Mouse (Mus musculus): ENCODE measurements around the gene Marc2.

Marc2 gene

GRCm38 (mm10) chr1:184853339-184853738, 7.1 kb upstream of the Marc2 start:
- peak; percentile 60 for DNase-seq

GRCm38 (mm10) chr1:184851741-184852618, 5.7 kb upstream of the Marc2 start:
- DNase-seq = peak; percentile 88

GRCm38 (mm10) chr1:184851166-184851565, 4.9 kb upstream of the Marc2 start:
- DNase-seq = no peak

- DNase-seq = no peak
Observed at GRCm38 (mm10) chr1:184846973-184847372, 722 bp upstream of the Marc2 start.

- DNase-seq = peak; percentile 90
Observed at GRCm38 (mm10) chr1:184845111-184846071, 860 bp downstream of the Marc2 start.

GRCm38 (mm10) chr1:184844326-184845066, 1.8 kb downstream of the Marc2 start:
- DNase-seq = no peak

GRCm38 (mm10) chr1:184837649-184838048, 8.6 kb downstream of the Marc2 start:
- no peak for DNase-seq

GRCm38 (mm10) chr1:184836350-184836749, 9.9 kb downstream of the Marc2 start:
- DNase-seq = no peak

- no peak for DNase-seq
Observed at GRCm38 (mm10) chr1:184833499-184833898, 12.8 kb downstream of the Marc2 start.

- no peak for DNase-seq
Observed at GRCm38 (mm10) chr1:184832211-184832610, 14.0 kb downstream of the Marc2 start.

- no peak for DNase-seq
Observed at GRCm38 (mm10) chr1:184829897-184830296, 16.4 kb downstream of the Marc2 start.

GRCm38 (mm10) chr1:184827175-184827701, 19.0 kb downstream of the Marc2 start:
- DNase-seq = no peak

GRCm38 (mm10) chr1:184825093-184825492, 21.2 kb downstream of the Marc2 start:
- no peak for DNase-seq

GRCm38 (mm10) chr1:184824439-184824851, 21.8 kb downstream of the Marc2 start:
- DNase-seq = peak; percentile 86

- DNase-seq = peak; percentile 63
Observed at GRCm38 (mm10) chr1:184822678-184823077, 23.6 kb downstream of the Marc2 start.

GRCm38 (mm10) chr1:184817768-184818167, 28.5 kb downstream of the Marc2 start:
- DNase-seq = no peak

- no peak for DNase-seq
Observed at GRCm38 (mm10) chr1:184811716-184812250, 34.5 kb downstream of the Marc2 start.

GRCm38 (mm10) chr1:184810780-184811575, 35.3 kb downstream of the Marc2 start, which contains the start of gene Marc1:
TSS of gene Marc1 (minus strand) at chr1:184811313.
- no peak for DNase-seq

GRCm38 (mm10) chr1:184809578-184810001, 36.7 kb downstream of the Marc2 start:
- DNase-seq = no peak

- no peak for DNase-seq
Observed at GRCm38 (mm10) chr1:184808418-184809012, 37.7 kb downstream of the Marc2 start.
